Mouse (Mus musculus): ENCODE results near the gene Ttc9c. TPM values are rescaled to one million over a fixed set of nuclear protein-coding genes. Genes with fewer than 3 reads are reported as not detected.

The Ttc9c gene
- polyA plus RNA-seq (2014; fragmentation: Nextera tagmentation; extraction: Ambion mirVana) = 50.6 and 51.6 TPM in 2 replicates

DNA sequence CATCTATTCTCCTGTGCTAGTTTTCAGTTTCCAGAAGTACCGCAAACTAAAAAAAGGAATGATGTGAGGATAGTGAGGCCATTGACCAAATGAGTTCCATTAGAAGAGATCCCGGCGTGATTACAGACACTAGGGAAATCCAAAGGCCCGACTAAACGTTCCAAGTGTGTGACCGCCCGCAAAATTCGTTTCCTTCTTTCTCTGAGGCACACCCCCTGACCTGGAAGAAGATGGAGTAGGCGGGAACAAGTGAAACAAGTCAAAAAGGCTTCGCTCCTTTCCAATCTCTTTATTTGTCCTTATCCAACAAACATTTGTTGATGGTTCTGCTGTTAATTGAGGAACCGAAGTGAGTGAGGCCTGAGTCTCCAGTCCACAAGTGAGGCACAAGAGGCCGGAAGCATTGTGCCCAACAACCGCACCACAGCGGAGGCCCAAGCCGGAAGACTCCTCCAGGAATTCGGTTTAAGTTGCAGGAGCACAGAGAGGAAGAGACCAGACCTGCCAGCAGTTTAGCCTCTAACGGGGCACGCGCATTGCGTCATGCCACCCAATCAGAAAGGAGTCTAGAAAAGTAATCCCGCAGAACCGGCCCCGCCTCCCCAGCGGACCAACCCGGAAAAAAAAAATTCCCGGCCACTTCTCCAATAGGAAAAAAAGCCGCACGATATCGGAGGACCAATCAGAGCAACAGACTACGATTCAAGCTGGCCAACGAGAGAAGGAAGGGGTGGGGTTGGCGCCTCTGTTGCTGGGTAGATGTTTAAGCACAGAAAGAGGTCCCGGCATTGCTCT, at the start of gene Ttc9c:
Gene Ttc9c (minus strand): TSS at position 533 of the 795 bp plus-strand sequence.
- Histone ChIP-seq H3K36me3 (ENCODE audit: control insufficient read depth, insufficient read depth, low read length) (peaks cover 5% of the 10 kb centered on the region; the same call in 1 of the 2 replicates), H3K4me3 (ENCODE audit: low read depth, low read length) (peak within 1 kb of the TSS; percentile 88), H3K9me3 (ENCODE audit: control insufficient read depth, low read length) (no peaks in the 10 kb centered on the region), H3K4me2 (ENCODE audit: low read depth) (peak within 1 kb of the TSS; percentile 98), H3K27me3 (ENCODE audit: control insufficient read depth, insufficient read depth, low read length) (no peaks in the 10 kb centered on the region), H3K4me1 (ENCODE audit: control insufficient read depth, insufficient read depth, low read length) (peaks cover 30% of the 10 kb centered on the region), H3K27ac (ENCODE audit: low read depth, low read length) (peak within 1 kb of the TSS; percentile 98), H3K9ac (ENCODE audit: low read length) (peak within 1 kb of the TSS; percentile 94)
- ATAC-seq (ENCODE audit: insufficient read depth, low FRiP score, low TSS enrichment) = peak; percentile 93
- WGBS = under 1% methylated on average over 33 of the region's 33 CpGs
- peak; percentile 97 for DNase-seq (ENCODE audit: low spot score)

DNA sequence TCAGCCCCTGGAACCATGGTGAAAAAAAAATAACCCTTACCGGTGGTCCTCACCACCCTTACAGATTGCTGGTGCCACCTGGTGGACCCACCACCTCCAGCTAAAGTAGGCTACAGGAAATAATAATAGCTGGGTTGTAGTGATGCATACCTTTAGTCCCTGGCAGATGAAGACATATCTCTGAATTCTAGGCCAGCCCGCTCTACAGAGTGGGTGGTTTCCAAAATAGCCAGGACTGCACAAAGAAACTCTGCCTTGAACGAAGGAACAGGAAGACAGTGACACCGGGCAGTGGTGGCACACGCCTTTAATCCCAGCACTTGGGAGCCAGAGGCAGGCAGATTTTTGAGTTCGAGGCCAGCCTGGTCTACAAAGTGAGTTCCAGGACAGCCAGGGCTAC, 45.1 kb upstream of the Ttc9c start:
- no peak for DNase-seq (ENCODE audit: low spot score)
- Histone ChIP-seq H3K27me3 (ENCODE audit: control insufficient read depth, insufficient read depth, low read length) (no peaks in the 10 kb centered on the region), H3K4me3 (ENCODE audit: low read depth, low read length) (no peak overlapping the region), H3K36me3 (ENCODE audit: control insufficient read depth, insufficient read depth, low read length) (no peaks in the 10 kb centered on the region), H3K9ac (ENCODE audit: low read length) (no peak overlapping the region), H3K27ac (ENCODE audit: low read depth, low read length) (no peak overlapping the region), H3K9me3 (ENCODE audit: control insufficient read depth, low read length) (no peaks in the 10 kb centered on the region), H3K4me1 (ENCODE audit: control insufficient read depth, insufficient read depth, low read length) (no peaks in the 10 kb centered on the region), H3K4me2 (ENCODE audit: low read depth) (no peak overlapping the region)
- 87% methylated on average over 6 of the region's 6 CpGs for WGBS
- no peak for ATAC-seq (ENCODE audit: insufficient read depth, low FRiP score, low TSS enrichment)

DNA sequence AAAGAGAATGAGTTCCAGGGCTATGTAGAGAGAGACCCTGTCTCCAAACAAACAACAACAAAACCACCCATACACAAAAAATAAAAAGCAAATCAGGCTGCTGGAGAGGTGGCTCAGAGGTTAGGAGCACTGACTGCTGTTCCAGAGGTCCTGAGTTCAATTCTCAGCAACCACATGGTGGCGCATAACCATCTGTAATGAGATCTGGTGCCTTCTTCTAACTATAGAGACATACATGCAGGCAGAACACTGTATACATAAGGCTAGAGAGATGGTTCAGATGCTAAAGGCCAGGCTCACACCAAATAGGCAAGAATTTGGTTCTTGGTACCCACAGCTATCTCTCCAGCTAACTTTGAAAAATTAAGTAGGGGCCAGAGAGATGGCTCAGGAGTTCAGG, 39.9 kb upstream of the Ttc9c start:
- H3K4me2 ChIP-seq (ENCODE audit: low read depth) = no peak overlapping the region
- no peaks in the 10 kb centered on the region for H3K9me3 ChIP-seq (ENCODE audit: control insufficient read depth, low read length)
- H3K36me3 ChIP-seq (ENCODE audit: control insufficient read depth, insufficient read depth, low read length) = no peaks in the 10 kb centered on the region
- WGBS = 19% methylated on average over 1 of the region's 1 CpGs
- DNase-seq (ENCODE audit: low spot score) (no peak), ATAC-seq (ENCODE audit: insufficient read depth, low FRiP score, low TSS enrichment) (no peak)
- no peak overlapping the region for H3K9ac ChIP-seq (ENCODE audit: low read length)
- H3K27me3 ChIP-seq (ENCODE audit: control insufficient read depth, insufficient read depth, low read length) = no peaks in the 10 kb centered on the region
- no peak overlapping the region for H3K27ac ChIP-seq (ENCODE audit: low read depth, low read length)
- H3K4me3 ChIP-seq (ENCODE audit: low read depth, low read length) = no peak overlapping the region
- no peaks in the 10 kb centered on the region for H3K4me1 ChIP-seq (ENCODE audit: control insufficient read depth, insufficient read depth, low read length)

DNA sequence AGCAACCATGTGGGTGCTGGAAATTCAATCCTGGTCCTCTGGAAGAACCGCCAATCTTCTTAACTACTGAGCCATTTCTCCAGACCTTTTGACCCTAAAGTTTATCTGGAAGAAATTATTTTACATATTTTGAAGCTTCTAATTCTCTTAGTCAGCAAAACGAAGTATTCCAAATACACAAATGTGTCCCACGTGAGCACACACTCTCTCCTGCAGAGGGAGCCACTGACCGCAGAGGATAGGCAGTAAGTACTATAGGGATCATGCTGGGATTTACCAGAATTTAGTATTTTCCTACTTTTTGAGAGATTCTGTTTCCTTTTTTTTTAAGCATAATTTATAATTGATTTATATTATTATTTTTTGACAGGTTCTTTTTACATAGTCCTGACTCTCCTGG, 38.6 kb upstream of the Ttc9c start:
- Histone ChIP-seq H3K36me3 (ENCODE audit: control insufficient read depth, insufficient read depth, low read length) (no peaks in the 10 kb centered on the region), H3K4me1 (ENCODE audit: control insufficient read depth, insufficient read depth, low read length) (no peaks in the 10 kb centered on the region), H3K9ac (ENCODE audit: low read length) (no peak overlapping the region), H3K4me3 (ENCODE audit: low read depth, low read length) (no peak overlapping the region), H3K9me3 (ENCODE audit: control insufficient read depth, low read length) (no peaks in the 10 kb centered on the region), H3K27me3 (ENCODE audit: control insufficient read depth, insufficient read depth, low read length) (no peaks in the 10 kb centered on the region), H3K4me2 (ENCODE audit: low read depth) (no peak overlapping the region), H3K27ac (ENCODE audit: low read depth, low read length) (no peak overlapping the region)
- ATAC-seq (ENCODE audit: insufficient read depth, low FRiP score, low TSS enrichment) (no peak), DNase-seq (ENCODE audit: low spot score) (peak; percentile 45)
- WGBS = 53% methylated on average over 4 of the region's 4 CpGs

DNA sequence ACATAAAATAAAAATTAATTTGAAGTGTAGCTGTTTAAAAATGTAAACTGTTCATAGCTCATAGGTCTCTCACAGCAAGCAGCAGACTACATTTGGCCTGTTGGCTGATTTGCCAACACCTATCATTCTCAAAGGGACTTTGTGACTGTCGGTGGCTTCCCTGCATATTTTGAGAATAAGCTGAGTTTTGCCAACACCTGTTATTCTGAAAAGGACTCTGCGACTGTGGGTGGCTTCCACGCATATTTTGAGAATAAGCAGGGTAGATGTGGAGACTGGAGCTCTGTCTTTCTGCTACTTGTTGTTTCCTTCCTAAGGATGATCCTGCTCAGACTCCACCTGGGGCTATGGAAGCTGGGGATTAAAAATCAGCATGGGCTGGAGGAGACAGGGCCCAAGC, 34.0 kb upstream of the Ttc9c start:
- Histone ChIP-seq H3K4me3 (ENCODE audit: low read depth, low read length) (no peak overlapping the region), H3K9me3 (ENCODE audit: control insufficient read depth, low read length) (no peaks in the 10 kb centered on the region), H3K4me2 (ENCODE audit: low read depth) (no peak overlapping the region), H3K27ac (ENCODE audit: low read depth, low read length) (no peak overlapping the region), H3K36me3 (ENCODE audit: control insufficient read depth, insufficient read depth, low read length) (no peaks in the 10 kb centered on the region; the same call in 1 of the 2 replicates), H3K9ac (ENCODE audit: low read length) (no peak overlapping the region), H3K4me1 (ENCODE audit: control insufficient read depth, insufficient read depth, low read length) (no peaks in the 10 kb centered on the region), H3K27me3 (ENCODE audit: control insufficient read depth, insufficient read depth, low read length) (no peaks in the 10 kb centered on the region)
- 85% methylated on average over 3 of the region's 3 CpGs for WGBS
- DNase-seq (ENCODE audit: low spot score) (no peak), ATAC-seq (ENCODE audit: insufficient read depth, low FRiP score, low TSS enrichment) (no peak)

DNA sequence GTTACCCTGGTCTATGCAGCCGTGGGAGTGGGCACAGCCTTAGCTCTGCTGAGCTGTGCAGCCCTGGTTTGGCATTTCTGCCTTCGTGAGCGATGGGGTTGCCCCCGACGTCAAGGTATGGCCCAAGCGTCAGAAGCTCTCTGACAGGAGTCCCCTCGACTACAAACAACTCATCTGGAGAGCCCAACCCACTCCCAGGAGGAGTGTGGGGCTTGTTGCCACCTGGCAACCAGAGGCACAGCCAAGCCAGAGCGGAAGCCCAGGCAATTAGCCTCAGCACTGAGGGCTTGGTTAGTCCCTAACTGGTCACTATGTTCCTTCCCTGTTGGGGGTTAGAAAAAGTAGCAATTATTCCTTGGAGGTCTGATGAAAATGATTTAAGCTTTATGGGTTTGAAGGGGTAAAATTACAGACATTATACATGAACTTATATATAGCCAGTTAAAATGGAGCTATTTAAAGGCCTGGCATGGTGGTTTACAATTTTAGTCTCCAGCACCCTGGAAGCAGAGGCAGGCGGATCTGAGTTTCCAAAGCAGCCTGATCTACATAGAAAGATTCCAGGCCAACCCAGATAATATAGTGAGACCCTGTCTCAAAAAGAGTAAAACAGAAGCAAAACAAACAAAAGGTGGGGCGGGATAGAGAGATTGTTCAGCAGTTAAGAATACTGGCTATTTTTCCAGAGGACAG, 33.2 kb upstream of the Ttc9c start:
- no peak overlapping the region for H3K27ac ChIP-seq (ENCODE audit: low read depth, low read length)
- WGBS = 58% methylated on average over 10 of the region's 10 CpGs
- no peaks in the 10 kb centered on the region for H3K9me3 ChIP-seq (ENCODE audit: control insufficient read depth, low read length)
- no peaks in the 10 kb centered on the region for H3K4me1 ChIP-seq (ENCODE audit: control insufficient read depth, insufficient read depth, low read length)
- no peak overlapping the region for H3K9ac ChIP-seq (ENCODE audit: low read length)
- no peaks in the 10 kb centered on the region; the same call in 1 of the 2 replicates for H3K36me3 ChIP-seq (ENCODE audit: control insufficient read depth, insufficient read depth, low read length)
- H3K4me3 ChIP-seq (ENCODE audit: low read depth, low read length) = no peak overlapping the region
- no peak overlapping the region for H3K4me2 ChIP-seq (ENCODE audit: low read depth)
- DNase-seq (ENCODE audit: low spot score) (no peak), ATAC-seq (ENCODE audit: insufficient read depth, low FRiP score, low TSS enrichment) (no peak)
- H3K27me3 ChIP-seq (ENCODE audit: control insufficient read depth, insufficient read depth, low read length) = no peaks in the 10 kb centered on the region

DNA sequence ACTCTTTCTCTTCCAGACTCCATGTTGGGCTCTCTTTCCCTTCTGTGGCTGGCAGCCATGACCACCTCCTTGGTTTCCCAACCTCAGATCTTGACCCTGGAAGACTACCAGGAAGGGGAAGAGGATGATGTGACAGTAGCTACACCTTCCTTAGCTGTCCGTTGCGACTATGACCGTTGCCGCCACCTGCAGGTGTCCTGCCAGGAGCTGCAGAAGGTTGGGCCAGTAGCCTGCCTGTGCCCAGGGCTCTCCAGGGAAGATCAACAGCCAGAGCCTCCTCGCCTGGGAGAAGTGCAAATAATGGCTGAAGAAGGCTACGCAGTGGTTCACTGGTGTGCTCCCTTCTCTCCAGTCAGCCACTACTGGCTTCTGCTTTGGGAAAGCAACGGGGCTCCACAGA, 32.5 kb upstream of the Ttc9c start:
- Histone ChIP-seq H3K27ac (ENCODE audit: low read depth, low read length) (no peak overlapping the region), H3K4me3 (ENCODE audit: low read depth, low read length) (no peak overlapping the region), H3K9me3 (ENCODE audit: control insufficient read depth, low read length) (no peaks in the 10 kb centered on the region), H3K4me1 (ENCODE audit: control insufficient read depth, insufficient read depth, low read length) (no peaks in the 10 kb centered on the region), H3K36me3 (ENCODE audit: control insufficient read depth, insufficient read depth, low read length) (peaks cover 2% of the 10 kb centered on the region), H3K9ac (ENCODE audit: low read length) (no peak overlapping the region), H3K27me3 (ENCODE audit: control insufficient read depth, insufficient read depth, low read length) (no peaks in the 10 kb centered on the region), H3K4me2 (ENCODE audit: low read depth) (no peak overlapping the region)
- WGBS = 56% methylated on average over 7 of the region's 7 CpGs
- ATAC-seq (ENCODE audit: insufficient read depth, low FRiP score, low TSS enrichment) (no peak), DNase-seq (ENCODE audit: low spot score) (no peak)

DNA sequence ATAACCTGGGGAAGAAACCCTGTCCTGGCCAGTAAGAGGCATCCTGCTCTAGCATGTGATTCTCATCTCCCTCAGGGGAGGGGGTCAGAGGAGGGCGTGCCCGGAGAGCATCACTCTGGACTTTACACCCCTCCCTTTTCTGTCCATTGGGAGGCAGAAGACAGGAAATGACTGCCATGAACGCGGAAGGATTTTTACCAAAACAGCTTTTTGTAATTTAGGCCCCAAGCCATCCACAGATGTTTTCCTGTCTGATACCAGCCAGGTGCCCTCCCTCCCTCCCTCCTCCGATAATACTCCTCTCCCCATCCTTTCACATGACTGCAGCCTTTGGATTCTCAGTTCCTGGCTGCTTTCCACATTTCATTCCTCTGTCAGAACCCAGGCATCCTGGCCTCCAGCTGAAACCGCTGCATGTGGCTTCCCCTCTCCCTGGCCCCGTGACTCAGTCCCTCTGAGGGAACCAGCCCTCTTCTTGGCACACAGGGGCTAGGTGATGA, 31.3 kb upstream of the Ttc9c start, which contains the start of gene Lrrn4cl:
Gene Lrrn4cl (plus strand): TSS at position 367 of the 500 bp plus-strand sequence.
- H3K4me2 ChIP-seq (ENCODE audit: low read depth) = no peak within 1 kb of the TSS
- peaks cover 5% of the 10 kb centered on the region for H3K36me3 ChIP-seq (ENCODE audit: control insufficient read depth, insufficient read depth, low read length)
- ATAC-seq (ENCODE audit: insufficient read depth, low FRiP score, low TSS enrichment) (no peak), DNase-seq (ENCODE audit: low spot score) (peak; percentile 31)
- H3K4me3 ChIP-seq (ENCODE audit: low read depth, low read length) = no peak within 1 kb of the TSS
- 49% methylated on average over 7 of the region's 7 CpGs for WGBS
- H3K27ac ChIP-seq (ENCODE audit: low read depth, low read length) = no peak within 1 kb of the TSS
- H3K27me3 ChIP-seq (ENCODE audit: control insufficient read depth, insufficient read depth, low read length) = no peaks in the 10 kb centered on the region
- H3K9me3 ChIP-seq (ENCODE audit: control insufficient read depth, low read length) = no peaks in the 10 kb centered on the region
- H3K9ac ChIP-seq (ENCODE audit: low read length) = peak within 1 kb of the TSS; percentile 32; the same call in 1 of the 2 replicates
- H3K4me1 ChIP-seq (ENCODE audit: control insufficient read depth, insufficient read depth, low read length) = no peaks in the 10 kb centered on the region

Measured in neural tube, embryonic 11.5 days (tissue).